Mouse (Mus musculus): Measurements from ENCODE around the gene Uba1y.
"Not testable (repeated sequence)": the region's sequence is repeated elsewhere in the genome, so short reads cannot be mapped to it uniquely, and the experiment has no call there.

The Uba1y gene

GRCm38 (mm10) chrY:818396-818795, at the start of gene Uba1y:
Uba1y (plus strand) TSS chrY:818649.
- TF ChIP-seq GATA4 (IDR thresholded peaks at IDR 0.05; ENCODE audit: insufficient replicate concordance, low read length), result no peak

GRCm38 (mm10) chrY:797309-797708, 21.1 kb upstream of the Uba1y start, which contains the start of gene Zfy1:
Zfy1 (minus strand) TSS chrY:797409.
- not testable (repeated sequence) for TF ChIP-seq GATA4 (IDR thresholded peaks at IDR 0.05; ENCODE audit: insufficient replicate concordance, low read length)

GRCm38 (mm10) chrY:808991-809661, 9.3 kb upstream of the Uba1y start:
- no peak for TF ChIP-seq GATA4 (IDR thresholded peaks at IDR 0.05; ENCODE audit: insufficient replicate concordance, low read length)

GRCm38 (mm10) chrY:872404-872803, 54.0 kb downstream of the Uba1y start:
- TF ChIP-seq GATA4 (IDR thresholded peaks at IDR 0.05; ENCODE audit: insufficient replicate concordance, low read length), result no peak

- no peak for TF ChIP-seq GATA4 (IDR thresholded peaks at IDR 0.05; ENCODE audit: insufficient replicate concordance, low read length)
Observed at GRCm38 (mm10) chrY:872855-873549, 54.6 kb downstream of the Uba1y start.

All from liver, adult (tissue).